Mouse (Mus musculus) embryonic fibroblast, embryonic 13.5 days (primary cell): Measurements from ENCODE around the gene P4ha2.

Source experiments
- CTCF ChIP-seq: IDR thresholded peaks from 2 replicates; pipeline ENCODE4 v1.5.1; 2011; ENCODE audit warnings: mild to moderate bottlenecking, control low read depth, low read length, moderate library complexity, borderline replicate concordance; ENCODE audit not compliant: insufficient read depth
- POLR2A ChIP-seq: IDR thresholded peaks from 2 replicates; pipeline ENCODE4 v1.6.1; 2011; ENCODE audit warnings: low read depth, mild to moderate bottlenecking, control low read depth, low read length, moderate library complexity

- TF ChIP-seq CTCF (no peak), POLR2A (no peak)
Observed at GRCm38 (mm10) chr11:54052128-54052527, 47.8 kb upstream of the P4ha2 start.
